Mouse (Mus musculus) forebrain, embryonic 16.5 days (tissue): ENCODE measurements around the gene Camk2n1. TPM values are rescaled to one million over a fixed set of nuclear protein-coding genes. Genes with fewer than 3 reads are reported as not detected.

ENCODE experiments used
- ATAC-seq: fragments of 200-750 bp; cut with Nextera tagmentation; 2 replicates; pipeline ENCODE4 v1.8.0; 2017; ENCODE audit warnings: mild to moderate bottlenecking, moderate library complexity
- H3K27ac ChIP-seq: fragments of 300-500 bp; sonication (generic); 2 replicates; pipeline ENCODE4 v1.5.1; 2014; ENCODE audit warnings: low read length, control low read depth
- H3K27me3 ChIP-seq: fragments of 300-500 bp; sonication (generic); replicated peaks from 2 replicates; pipeline ENCODE4 v1.6.1; 2014; ENCODE audit warnings: low read length; ENCODE audit not compliant: control insufficient read depth, insufficient read depth
- H3K36me3 ChIP-seq: fragments of 300-500 bp; sonication (generic); 2 replicates; pipeline ENCODE4 v1.6.1; 2014; ENCODE audit not compliant: control insufficient read depth, insufficient read depth
- H3K4me1 ChIP-seq: fragments of 300-500 bp; sonication (generic); replicated peaks from 2 replicates; pipeline ENCODE4 v1.6.1; 2014; ENCODE audit warnings: low read length; ENCODE audit not compliant: control insufficient read depth, insufficient read depth
- H3K4me2 ChIP-seq: fragments of 300-500 bp; sonication (generic); 2 replicates; pipeline ENCODE4 v1.6.1; 2014; ENCODE audit warnings: mild to moderate bottlenecking, low read length, control low read depth
- H3K4me3 ChIP-seq: fragments of 300-500 bp; sonication (generic); replicated peaks from 2 replicates; pipeline ENCODE4 v1.5.1; 2014; ENCODE audit warnings: mild to moderate bottlenecking, low read length, control low read depth
- H3K9ac ChIP-seq: fragments of 300-500 bp; sonication (generic); replicated peaks from 2 replicates; pipeline ENCODE4 v1.6.1; 2014; ENCODE audit warnings: low read depth, low read length, control low read depth
- H3K9me3 ChIP-seq: fragments of 300-500 bp; sonication (generic); 2 replicates; pipeline ENCODE4 v1.6.1; 2016; ENCODE audit warnings: low read length; ENCODE audit not compliant: control insufficient read depth
- WGBS: fragments of 180-500 bp; shearing (Covaris S2); extraction: QIAGEN DNeasy Blood & Tissue Kit; methylation state at CpG from one replicate; pipeline ENCODE4 v1.1.7; 2014; 5-methylcytosine and 5-hydroxymethylcytosine counted together
- polyA plus RNA-seq: library from polyadenylated mRNA; unstranded; fragments of >200 nt; fragmentation: Nextera tagmentation; extraction: Ambion mirVana; gene quantifications from 2 replicates; pipeline ENCODE4 v1.2.1, GENCODE M21; 2015

Gene Camk2n1
- polyA plus RNA-seq, 1 experiment from 2014 or later: 10.2 TPM

DNA sequence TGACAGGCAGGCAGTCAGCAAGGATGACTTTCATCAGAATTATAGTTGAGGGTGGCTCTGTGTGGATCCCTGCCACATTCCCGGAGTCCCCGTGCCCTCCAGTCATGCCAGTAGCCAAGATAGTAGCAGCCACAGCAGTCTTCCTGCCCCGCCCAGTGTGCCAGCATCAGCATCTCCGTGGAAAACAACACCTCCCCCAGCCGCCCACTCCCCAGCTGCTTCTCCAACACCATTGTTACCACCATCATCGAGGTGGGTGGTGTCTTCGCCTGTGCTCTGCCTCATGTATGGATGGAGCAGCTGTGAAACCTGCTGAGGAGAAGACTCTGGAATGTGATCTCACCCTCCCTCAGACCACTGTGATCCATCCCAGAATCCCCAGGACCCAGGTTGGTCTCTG is 25.5 kb downstream of the Camk2n1 start:
- 85% methylated on average over 7 of the region's 7 CpGs for WGBS
- ATAC-seq: no peak
- H3K9me3 ChIP-seq: no peaks in the 10 kb centered on the region
- H3K36me3 ChIP-seq: no peaks in the 10 kb centered on the region
- no peaks in the 10 kb centered on the region for H3K27me3 ChIP-seq
- no peak overlapping the region for H3K27ac ChIP-seq
- H3K4me2 ChIP-seq: no peak overlapping the region
- no peaks in the 10 kb centered on the region for H3K4me1 ChIP-seq
- no peak overlapping the region for H3K9ac ChIP-seq
- H3K4me3 ChIP-seq: no peak overlapping the region

DNA sequence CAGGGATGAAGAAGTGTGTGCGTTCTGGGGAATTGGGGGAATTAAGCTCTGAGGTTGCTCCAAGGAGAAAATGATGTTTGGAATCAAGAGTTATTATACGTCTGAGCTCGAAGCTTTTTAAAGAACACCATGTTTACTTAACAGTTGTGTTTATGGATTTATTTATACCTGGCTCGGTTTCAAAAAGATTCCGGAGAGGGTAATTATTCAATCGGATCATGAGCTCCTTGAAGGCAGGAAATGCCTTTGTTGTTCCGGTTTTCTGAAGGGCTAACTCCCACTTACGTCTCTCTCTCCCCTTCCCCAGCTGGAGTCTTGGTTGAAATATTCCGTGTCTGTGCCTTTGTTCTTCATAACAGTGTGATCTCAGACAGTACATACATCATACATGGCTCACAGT is 26.8 kb downstream of the Camk2n1 start:
- WGBS: 54% methylated on average over 9 of the region's 9 CpGs
- Histone ChIP-seq H3K4me3 (no peak overlapping the region), H3K36me3 (no peaks in the 10 kb centered on the region), H3K4me1 (no peaks in the 10 kb centered on the region), H3K9ac (no peak overlapping the region), H3K9me3 (no peaks in the 10 kb centered on the region), H3K27ac (no peak overlapping the region), H3K4me2 (no peak overlapping the region), H3K27me3 (no peaks in the 10 kb centered on the region)
- no peak for ATAC-seq

DNA sequence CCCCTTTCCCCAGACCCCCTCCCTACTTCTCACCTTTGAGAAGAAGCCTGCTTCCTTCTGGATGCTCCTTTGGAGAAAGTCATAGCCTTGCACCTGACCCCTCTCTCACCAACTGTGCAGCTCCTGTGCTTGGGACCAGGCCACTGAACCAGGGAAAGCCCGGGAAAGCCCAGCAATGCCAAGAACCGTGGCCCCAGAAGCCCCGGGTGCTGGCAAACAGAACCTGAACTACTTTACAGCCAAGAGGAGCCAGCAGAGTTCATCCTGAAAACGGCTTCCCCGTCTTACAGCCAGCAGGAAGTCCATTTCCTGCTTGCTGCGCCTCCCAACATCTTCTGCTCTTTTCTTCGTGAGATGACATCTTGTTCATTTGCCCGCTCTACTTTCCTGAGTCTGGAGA is 28.6 kb downstream of the Camk2n1 start:
- no peak for ATAC-seq
- H3K27ac ChIP-seq: no peak overlapping the region
- WGBS: 85% methylated on average over 8 of the region's 8 CpGs
- H3K4me1 ChIP-seq: no peaks in the 10 kb centered on the region
- H3K27me3 ChIP-seq: no peaks in the 10 kb centered on the region
- H3K9ac ChIP-seq: no peak overlapping the region
- H3K4me3 ChIP-seq: no peak overlapping the region
- H3K4me2 ChIP-seq: no peak overlapping the region
- H3K9me3 ChIP-seq: no peaks in the 10 kb centered on the region
- H3K36me3 ChIP-seq: no peaks in the 10 kb centered on the region

DNA sequence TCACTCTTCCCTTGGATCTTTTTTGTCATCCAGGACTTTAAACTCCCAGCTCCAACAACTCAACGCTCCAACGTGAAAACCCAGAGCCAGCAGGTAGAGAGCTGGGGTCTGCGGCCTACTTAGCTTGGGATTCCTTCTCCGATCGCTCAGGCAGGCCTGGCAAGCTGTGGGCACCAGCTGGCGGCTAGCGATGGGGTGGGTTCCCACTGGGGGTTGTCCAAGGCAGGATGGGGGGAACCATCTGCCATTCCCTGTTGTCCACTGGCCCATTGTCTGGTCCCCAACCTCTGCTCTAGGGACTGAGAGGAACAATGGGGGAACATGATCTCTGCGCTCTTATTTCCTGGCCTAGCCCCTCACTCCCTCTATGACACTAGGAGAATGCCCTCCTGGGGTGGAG is 34.1 kb downstream of the Camk2n1 start:
- H3K9me3 ChIP-seq: no peaks in the 10 kb centered on the region
- H3K27ac ChIP-seq: no peak overlapping the region; the same call in 1 of the 2 replicates
- H3K4me1 ChIP-seq: peaks cover 16% of the 10 kb centered on the region
- no peaks in the 10 kb centered on the region for H3K36me3 ChIP-seq
- no peak overlapping the region for H3K4me2 ChIP-seq
- no peaks in the 10 kb centered on the region for H3K27me3 ChIP-seq
- ATAC-seq: no peak
- 34% methylated on average over 8 of the region's 8 CpGs for WGBS
- no peak overlapping the region for H3K4me3 ChIP-seq
- no peak overlapping the region for H3K9ac ChIP-seq

DNA sequence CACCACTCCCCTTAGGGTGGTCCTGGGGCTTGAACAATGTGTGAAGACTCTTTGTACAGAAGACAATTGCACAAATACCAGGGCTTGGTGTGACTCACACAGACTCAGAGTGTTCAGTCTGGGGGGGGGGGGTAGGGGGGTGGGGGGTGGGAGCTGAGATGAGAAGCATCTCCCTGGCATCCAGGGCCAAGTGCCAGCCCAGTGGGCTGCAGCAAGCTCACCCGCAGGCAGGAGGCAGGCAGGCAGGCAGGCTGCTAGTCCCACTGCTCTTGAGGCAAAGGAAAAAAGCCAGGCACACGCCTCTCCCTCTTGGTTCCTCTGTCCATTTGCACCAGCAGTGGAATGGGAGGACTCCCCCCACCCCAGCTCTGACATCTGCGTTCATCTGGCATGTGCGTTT is 37.0 kb downstream of the Camk2n1 start:
- WGBS: 61% methylated on average over 4 of the region's 4 CpGs
- Histone ChIP-seq H3K27ac (no peak overlapping the region), H3K9ac (no peak overlapping the region), H3K4me2 (no peak overlapping the region), H3K27me3 (no peaks in the 10 kb centered on the region), H3K4me1 (peaks cover 44% of the 10 kb centered on the region), H3K36me3 (no peaks in the 10 kb centered on the region), H3K9me3 (no peaks in the 10 kb centered on the region), H3K4me3 (no peak overlapping the region)
- ATAC-seq: no peak

DNA sequence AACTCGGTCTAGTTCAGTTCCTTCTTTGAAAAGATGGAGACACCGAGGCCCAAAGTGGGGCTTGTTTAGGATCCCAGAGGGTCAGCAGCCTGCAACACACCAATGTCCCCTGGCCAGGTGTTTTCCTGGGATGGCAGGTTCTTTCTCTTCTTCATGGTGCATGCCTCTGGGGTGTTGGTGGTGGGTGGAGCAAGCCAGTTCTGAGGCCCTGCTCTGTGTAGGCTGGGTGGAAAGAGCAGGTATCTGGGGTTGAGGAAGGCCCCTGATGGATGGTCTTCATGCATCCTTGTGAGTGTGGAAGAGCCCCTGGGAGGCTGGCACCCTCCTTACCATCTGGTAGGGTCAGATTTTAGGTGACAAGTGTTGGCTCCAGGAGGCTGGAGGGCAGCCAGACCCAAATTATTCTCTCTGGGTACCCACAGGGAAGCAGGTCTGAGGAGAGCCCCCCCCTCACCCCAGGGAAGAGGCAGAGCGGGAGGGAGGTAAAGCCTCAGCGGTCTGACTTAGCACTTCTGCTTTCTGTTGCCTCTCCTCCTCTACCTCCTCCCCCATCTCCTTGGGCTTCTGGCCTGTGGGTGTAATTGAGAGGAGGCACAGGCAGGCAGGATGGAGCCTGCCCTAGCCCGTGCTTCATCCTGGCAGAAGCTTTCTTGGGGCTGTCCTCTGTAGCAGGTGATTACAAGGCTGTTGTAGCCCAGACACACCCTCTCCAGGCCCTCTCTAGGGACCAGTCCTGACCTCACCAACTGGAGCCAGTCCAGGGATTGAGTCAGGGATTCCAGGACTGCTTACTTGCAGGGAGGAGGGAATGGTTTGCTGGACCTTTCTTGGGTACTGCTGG is 39.3 kb downstream of the Camk2n1 start:
- Histone ChIP-seq H3K27me3 (no peaks in the 10 kb centered on the region), H3K9ac (no peak overlapping the region), H3K27ac (no peak overlapping the region), H3K36me3 (no peaks in the 10 kb centered on the region), H3K4me1 (peaks cover 45% of the 10 kb centered on the region), H3K9me3 (no peaks in the 10 kb centered on the region), H3K4me3 (no peak overlapping the region), H3K4me2 (no peak overlapping the region)
- ATAC-seq: no peak
- WGBS: 44% methylated on average over 5 of the region's 5 CpGs

DNA sequence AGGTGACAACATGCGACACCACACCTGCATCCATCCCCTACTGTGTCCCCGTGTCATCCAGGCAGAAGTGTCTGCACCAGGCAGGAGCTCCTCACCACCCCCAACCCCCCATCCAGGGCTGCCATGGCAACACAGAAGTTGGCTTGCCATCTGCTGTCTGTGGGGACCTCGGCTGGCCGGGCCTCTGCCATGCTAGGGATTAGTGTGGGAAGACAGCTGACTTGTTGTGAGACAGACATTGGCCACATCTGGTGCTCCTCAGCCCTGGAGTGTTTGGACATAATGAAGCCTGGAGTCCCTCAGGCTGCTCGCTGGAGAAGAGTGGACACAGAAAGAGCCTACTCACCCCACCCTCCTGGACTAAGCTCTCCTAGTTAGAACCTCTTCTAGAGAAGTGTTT is 40.8 kb downstream of the Camk2n1 start:
- 23% methylated on average over 5 of the region's 5 CpGs for WGBS

DNA sequence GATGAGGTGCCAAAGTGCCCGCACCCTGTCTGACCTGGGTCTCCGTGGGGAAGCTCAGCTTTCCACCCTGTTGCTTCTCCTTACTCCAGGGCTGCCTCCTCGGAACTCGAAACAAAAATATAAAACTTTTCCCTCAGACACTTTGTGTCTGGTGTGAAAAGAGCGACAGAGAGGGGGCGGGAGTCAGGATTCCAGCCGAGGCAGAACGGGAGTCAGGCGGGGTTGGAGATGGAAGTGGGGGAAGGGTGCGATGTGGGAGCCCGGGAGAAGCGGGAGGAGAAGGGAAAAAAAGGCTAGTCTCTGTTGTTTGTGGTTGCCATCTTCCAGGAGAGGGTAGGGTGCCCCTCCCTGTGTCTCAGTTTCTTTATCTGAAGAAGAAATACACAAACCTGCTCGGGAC is 41.7 kb downstream of the Camk2n1 start:
- no peak overlapping the region for H3K4me2 ChIP-seq
- H3K4me1 ChIP-seq: peaks cover 39% of the 10 kb centered on the region
- H3K27ac ChIP-seq: no peak overlapping the region
- H3K27me3 ChIP-seq: no peaks in the 10 kb centered on the region
- no peak overlapping the region for H3K4me3 ChIP-seq
- H3K9me3 ChIP-seq: no peaks in the 10 kb centered on the region
- no peaks in the 10 kb centered on the region for H3K36me3 ChIP-seq
- WGBS: 9% methylated on average over 13 of the region's 13 CpGs
- no peak overlapping the region for H3K9ac ChIP-seq
- ATAC-seq: no peak

More for the DNA sequence above, 40.8 kb downstream of the Camk2n1 start:
- Histone ChIP-seq H3K4me1 (peaks cover 39% of the 10 kb centered on the region), H3K9ac (no peak overlapping the region), H3K4me2 (no peak overlapping the region), H3K9me3 (no peaks in the 10 kb centered on the region), H3K27me3 (no peaks in the 10 kb centered on the region), H3K36me3 (no peaks in the 10 kb centered on the region), H3K4me3 (no peak overlapping the region), H3K27ac (no peak overlapping the region)
- peak; percentile 54 for ATAC-seq

DNA sequence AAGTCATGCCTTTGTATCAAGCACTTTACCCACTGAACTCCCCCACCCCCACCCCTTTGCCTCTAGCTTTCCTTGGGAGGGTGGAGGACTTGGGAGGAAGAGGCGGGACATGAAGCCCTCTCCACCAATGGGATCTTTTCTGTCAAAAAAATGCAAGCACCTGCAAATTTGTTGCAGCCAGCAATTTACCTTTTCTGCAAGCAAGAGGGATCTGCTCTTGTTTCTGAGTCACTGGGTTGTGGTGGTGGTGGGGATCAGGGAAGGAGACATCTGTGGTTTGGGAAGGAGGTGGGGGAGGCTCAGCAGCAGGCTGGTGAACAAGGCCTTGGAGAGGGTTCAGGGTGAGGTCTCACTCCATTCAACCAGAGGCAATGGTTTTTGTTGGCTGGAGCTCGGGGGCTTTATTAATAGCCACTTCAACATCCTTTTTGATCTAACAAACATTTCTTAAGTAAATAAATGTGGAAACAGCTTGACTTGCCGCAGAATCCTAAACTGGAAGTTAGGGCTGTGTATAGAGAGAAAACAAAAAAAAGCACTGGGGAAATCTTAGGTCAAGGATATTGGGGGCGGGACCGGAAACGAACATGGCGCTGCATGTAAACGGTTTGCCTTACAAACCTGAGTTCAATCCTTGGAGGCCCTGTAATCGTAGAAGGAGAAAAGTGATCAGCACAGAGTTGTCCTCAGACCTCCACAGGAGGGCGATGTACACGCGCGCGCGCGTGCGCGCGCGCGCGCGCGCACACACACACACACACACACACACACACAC is 42.8 kb downstream of the Camk2n1 start:
- WGBS: 75% methylated on average over 24 of the region's 24 CpGs
- 0 out of 2 replicates have a peak overlapping the region, but pooled peaks have one; percentile 34 for H3K27ac ChIP-seq
- H3K4me2 ChIP-seq: no peak overlapping the region

More for the DNA sequence above, 42.8 kb downstream of the Camk2n1 start:
- H3K9me3 ChIP-seq: no peaks in the 10 kb centered on the region
- no peak overlapping the region for H3K9ac ChIP-seq
- H3K4me3 ChIP-seq: no peak overlapping the region
- H3K27me3 ChIP-seq: no peaks in the 10 kb centered on the region
- H3K4me1 ChIP-seq: peaks cover 36% of the 10 kb centered on the region
- ATAC-seq: no peak
- no peaks in the 10 kb centered on the region for H3K36me3 ChIP-seq
